Mouse (Mus musculus) MEL (cell line): ENCODE measurements around the gene Abca13. TPM values are rescaled to one million over a fixed set of nuclear protein-coding genes. Genes with fewer than 3 reads are reported as not detected.

Experiments
- DNase-seq: peaks from one replicate; pipeline ENCODE4 v3.0.0; 2011; ENCODE audit warnings: low read depth, low spot score
- H3K27ac ChIP-seq: 2 replicates; pipeline ENCODE4 v1.5.1; 2012; ENCODE audit warnings: low read depth, mild to moderate bottlenecking, control low read depth, low read length, moderate library complexity; ENCODE audit not compliant: control insufficient read depth
- H3K27me3 ChIP-seq, 2 experiments: fragments of 150-350 bp in 1 of 2; sonication (generic) in 1 of 2; 2 replicates each; pipeline ENCODE4 v1.6.1; 2012; ENCODE audit warnings: low read length in 2 of 2, mild to moderate bottlenecking in 2 of 2, improper control_type of control experiment in 1 of 2, moderate library complexity in 1 of 2; ENCODE audit not compliant: insufficient read depth in 2 of 2, control insufficient read depth in 1 of 2
- H3K36me3 ChIP-seq, 2 experiments: 2 replicates each; pipeline ENCODE4 v1.6.1; 2012 to 2014; ENCODE audit warnings: low read length in 2 of 2, improper control_type of control experiment in 1 of 2, inconsistent platforms in 1 of 2, mild to moderate bottlenecking in 1 of 2; ENCODE audit not compliant: insufficient read depth in 2 of 2, control insufficient read depth in 1 of 2
- H3K4me1 ChIP-seq, 2 experiments: fragments of 150-350 bp in 1 of 2; sonication (generic) in 1 of 2; 2 replicates each; pipeline ENCODE4 v1.6.1; 2012; ENCODE audit warnings: low read length in 2 of 2, improper control_type of control experiment in 1 of 2, mild to moderate bottlenecking in 1 of 2; ENCODE audit not compliant: insufficient read depth in 2 of 2, control insufficient read depth in 1 of 2
- H3K4me3 ChIP-seq, 2 experiments: fragments of 150-350 bp in 1 of 2; sonication (generic) in 1 of 2; 2 replicates each; pipeline ENCODE4 v1.5.1; 2012; ENCODE audit warnings: low read depth in 2 of 2, low read length in 2 of 2, mild to moderate bottlenecking in 2 of 2, moderate library complexity in 2 of 2, control low read depth in 1 of 2, improper control_type of control experiment in 1 of 2; ENCODE audit not compliant: control insufficient read depth in 1 of 2, insufficient read depth in 1 of 2
- H3K79me2 ChIP-seq: 2 replicates; pipeline ENCODE4 v1.6.1; 2012; ENCODE audit warnings: mild to moderate bottlenecking, low read length, moderate library complexity; ENCODE audit not compliant: control insufficient read depth, poor library complexity, insufficient read depth
- H3K9ac ChIP-seq: 2 replicates; pipeline ENCODE4 v1.6.1; 2012; ENCODE audit warnings: low read depth, mild to moderate bottlenecking, control low read depth, low read length, moderate library complexity; ENCODE audit not compliant: control insufficient read depth, poor library complexity, severe bottlenecking
- H3K9me3 ChIP-seq: fragments of 150-350 bp; sonication (generic); replicated peaks from 2 replicates; pipeline ENCODE4 v1.6.1; 2012; ENCODE audit warnings: mild to moderate bottlenecking, low read length, improper control_type of control experiment, moderate library complexity; ENCODE audit not compliant: insufficient read depth
- CHD1 ChIP-seq: IDR thresholded peaks from 2 replicates; pipeline ENCODE4 v1.6.1; 2012; ENCODE audit warnings: low read depth, mild to moderate bottlenecking, inconsistent platforms, low read length, improper control_type of control experiment
- CTCF ChIP-seq, 3 experiments: IDR thresholded peaks in 2 of 3; conservative IDR thresholded peaks in 1 of 3; 2 replicates each; pipeline ENCODE4 v1.5.1; 2011 to 2012; ENCODE audit warnings: low read length in 3 of 3, low read depth in 2 of 3, mild to moderate bottlenecking in 2 of 3, improper control_type of control experiment in 1 of 3, inconsistent platforms in 1 of 3, mixed read lengths in 1 of 3, moderate library complexity in 1 of 3; ENCODE audit not compliant: control insufficient read depth in 1 of 3, insufficient read depth in 1 of 3, poor library complexity in 1 of 3, severe bottlenecking in 1 of 3
- KAT2A ChIP-seq: conservative IDR thresholded peaks from 2 replicates; pipeline ENCODE4 v1.6.1; 2012; ENCODE audit warnings: low read depth, low read length, improper control_type of control experiment, inconsistent platforms
- MAFK ChIP-seq: IDR thresholded peaks from 2 replicates; pipeline ENCODE4 v1.6.1; 2011; ENCODE audit warnings: low read depth, mild to moderate bottlenecking, low read length, improper control_type of control experiment, borderline replicate concordance
- MAX ChIP-seq: IDR thresholded peaks from 2 replicates; pipeline ENCODE4 v1.6.1; 2011; ENCODE audit warnings: low read length, improper control_type of control experiment
- MAZ ChIP-seq: IDR thresholded peaks from 2 replicates; pipeline ENCODE4 v1.6.1; 2012; ENCODE audit warnings: low read depth, mild to moderate bottlenecking, inconsistent platforms, low read length, improper control_type of control experiment
- MXI1 ChIP-seq: IDR thresholded peaks from 2 replicates; pipeline ENCODE4 v1.6.1; 2011; ENCODE audit warnings: mild to moderate bottlenecking, low read depth, low read length, improper control_type of control experiment
- MYB ChIP-seq: IDR thresholded peaks from 2 replicates; pipeline ENCODE4 v1.6.1; 2011; ENCODE audit warnings: mild to moderate bottlenecking, low read depth, low read length, improper control_type of control experiment
- NELFE ChIP-seq: IDR thresholded peaks from 2 replicates; pipeline ENCODE4 v1.6.1; 2011; ENCODE audit warnings: low read depth, low read length, improper control_type of control experiment
- NRF1 ChIP-seq: IDR thresholded peaks from 2 replicates; pipeline ENCODE4 v1.6.1; 2014; ENCODE audit warnings: low read depth, mild to moderate bottlenecking, inconsistent platforms, low read length, improper control_type of control experiment, moderate library complexity; ENCODE audit not compliant: poor library complexity, insufficient read depth, severe bottlenecking
- POLR2A ChIP-seq, 2 experiments: IDR thresholded peaks; 2 replicates each; pipeline ENCODE4 v1.6.1; 2011 to 2012; ENCODE audit warnings: low read length in 2 of 2, mild to moderate bottlenecking in 2 of 2, control low read depth in 1 of 2, improper control_type of control experiment in 1 of 2, low read depth in 1 of 2, moderate library complexity in 1 of 2; ENCODE audit not compliant: control insufficient read depth in 1 of 2, insufficient read depth in 1 of 2, poor library complexity in 1 of 2
- POLR2AphosphoS2 ChIP-seq: IDR thresholded peaks from 2 replicates; pipeline ENCODE4 v1.6.1; 2011; ENCODE audit warnings: low read length, improper control_type of control experiment
- POLR2AphosphoS5 ChIP-seq: IDR thresholded peaks from 2 replicates; pipeline ENCODE4 v1.6.1; 2012; ENCODE audit warnings: low read depth, borderline replicate concordance, mild to moderate bottlenecking, inconsistent platforms, low read length, moderate library complexity, mixed read lengths
- RCOR1 ChIP-seq: IDR thresholded peaks from 2 replicates; pipeline ENCODE4 v1.6.1; 2012; ENCODE audit warnings: low read depth, mild to moderate bottlenecking, inconsistent platforms, low read length, improper control_type of control experiment
- USF1 ChIP-seq: IDR thresholded peaks from 2 replicates; pipeline ENCODE4 v1.6.1; 2014; ENCODE audit warnings: low read depth, mild to moderate bottlenecking, inconsistent platforms, low read length, improper control_type of control experiment, moderate library complexity
- ZKSCAN1 ChIP-seq: IDR thresholded peaks from 2 replicates; pipeline ENCODE4 v1.6.1; 2012; ENCODE audit warnings: low read depth, mild to moderate bottlenecking, inconsistent platforms, low read length, improper control_type of control experiment, moderate library complexity
- ZNF384 ChIP-seq: IDR thresholded peaks from 2 replicates; pipeline ENCODE4 v1.6.1; 2012; ENCODE audit warnings: low read depth, mild to moderate bottlenecking, inconsistent platforms, low read length, improper control_type of control experiment
- polyA plus RNA-seq, 2 experiments: library from polyadenylated mRNA; stranded (reverse) in 1 of 2; unstranded in 1 of 2; fragments of >175 nt in 1 of 2; fragments of >200 nt in 1 of 2; gene quantifications; 2 replicates each; pipeline versions ENCODE4 v1.2.1 to v1.2.4; 2012; ENCODE audit warnings: low replicate concordance in 2 of 2, low read depth in 1 of 2; ENCODE audit not compliant: insufficient read length in 2 of 2, insufficient read depth in 1 of 2, missing spikeins in 1 of 2
- total RNA-seq: library from RNA; depleted of rRNA; stranded (reverse); fragments of 300-350 nt; gene quantifications from 2 replicates; pipeline ENCODE4 v1.2.3, GENCODE M21; 2012; rRNA removed

Gene Abca13
- total and polyA plus RNA-seq, 3 experiments, result not detected

DNA sequence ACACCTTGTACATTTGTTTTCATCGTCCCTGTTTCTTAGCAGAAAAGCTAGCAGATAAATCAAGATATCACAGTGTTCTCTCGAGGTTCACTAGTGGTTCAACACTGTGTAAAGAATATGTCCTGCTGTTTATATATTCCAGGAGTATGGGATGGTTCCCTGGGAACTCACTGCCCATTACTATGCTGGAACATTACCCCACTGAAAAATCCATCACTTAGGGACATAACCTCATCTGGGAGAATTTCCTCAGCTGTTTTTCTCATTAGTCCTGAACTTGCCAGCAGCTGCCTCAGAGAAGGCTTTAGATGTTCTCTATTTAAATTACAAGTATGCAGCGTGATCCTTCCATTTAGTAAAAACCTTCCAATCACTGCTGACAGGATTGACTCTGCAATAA is 513.4 kb downstream of the Abca13 start:
- Histone ChIP-seq H3K36me3 (no peaks in the 10 kb centered on the region), H3K4me1 (no peaks in the 10 kb centered on the region), H3K79me2 (no peaks in the 10 kb centered on the region), H3K27ac (no peak overlapping the region), H3K27me3 (no peaks in the 10 kb centered on the region), H3K9me3 (no peaks in the 10 kb centered on the region), H3K4me3 (no peak overlapping the region)
- DNase-seq, result no peak
- TF ChIP-seq POLR2AphosphoS5 (no peak), CTCF (IDR thresholded peaks at IDR 0.05 in 2 of 3, conservative IDR thresholded peaks at IDR 0.05 in 1 of 3; ENCODE audit: control insufficient read depth in 1 of 3, insufficient read depth in 1 of 3, low read depth in 2 of 3, low read length in 3 of 3, poor library complexity in 1 of 3, severe bottlenecking in 1 of 3) (no peak), MAFK (no peak), MAX (no peak)
- TF ChIP-seq, all 39 proteins: peak for 0
- H3K9ac ChIP-seq, result no peak overlapping the region

DNA sequence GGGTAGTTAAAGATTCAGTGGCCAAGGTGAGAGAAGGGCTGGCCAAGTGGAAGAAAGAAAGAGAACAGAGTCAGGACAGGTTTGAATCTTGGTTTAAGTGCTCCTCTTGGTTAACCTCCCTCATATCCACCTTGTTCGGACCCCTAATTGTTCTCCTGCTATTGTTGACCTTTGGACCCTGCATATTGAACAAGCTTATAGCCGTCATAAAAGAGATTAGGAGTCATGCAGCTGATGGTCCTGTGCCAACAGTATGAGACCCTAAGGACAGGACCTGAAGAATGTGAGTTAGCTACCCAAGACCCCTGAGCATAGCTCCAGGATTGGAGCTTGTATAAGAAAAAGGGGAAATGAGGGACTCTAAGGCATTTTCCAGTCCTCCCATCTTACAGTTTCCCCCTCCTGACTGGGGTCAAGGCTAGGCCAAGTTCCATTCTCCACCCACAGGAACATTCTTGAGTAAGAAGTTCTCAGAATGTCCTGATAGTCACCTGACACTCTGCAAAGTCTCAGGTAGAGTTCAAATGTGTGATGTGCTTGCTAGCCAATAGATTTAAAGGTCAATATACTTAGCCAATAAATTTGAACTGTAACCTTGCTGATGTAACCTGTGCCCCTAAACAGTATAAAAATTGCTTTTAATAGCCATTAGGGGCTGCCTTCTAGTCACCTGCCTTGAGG is 536.2 kb downstream of the Abca13 start:
- no peak for DNase-seq
- Histone ChIP-seq H3K4me1 (no peaks in the 10 kb centered on the region), H3K9ac (no peak overlapping the region), H3K79me2 (no peaks in the 10 kb centered on the region), H3K9me3 (no peaks in the 10 kb centered on the region), H3K4me3 (no peak overlapping the region), H3K27me3 (no peaks in the 10 kb centered on the region), H3K36me3 (no peaks in the 10 kb centered on the region), H3K27ac (no peak overlapping the region)
- TF ChIP-seq CHD1 (no peak), USF1 (no peak), MAZ (no peak), NELFE (no peak), KAT2A (no peak), ZNF384 (no peak), NRF1 (no peak), CTCF (IDR thresholded peaks at IDR 0.05 in 2 of 3, conservative IDR thresholded peaks at IDR 0.05 in 1 of 3; ENCODE audit: control insufficient read depth in 1 of 3, insufficient read depth in 1 of 3, low read depth in 2 of 3, low read length in 3 of 3, poor library complexity in 1 of 3, severe bottlenecking in 1 of 3) (no peak), MYB (no peak), POLR2AphosphoS2 (no peak), RCOR1 (no peak), POLR2A (IDR thresholded peaks at IDR 0.05; ENCODE audit: control insufficient read depth in 1 of 2, insufficient read depth in 1 of 2, low read depth in 1 of 2, low read length in 2 of 2, poor library complexity in 1 of 2) (no peak)

DNA sequence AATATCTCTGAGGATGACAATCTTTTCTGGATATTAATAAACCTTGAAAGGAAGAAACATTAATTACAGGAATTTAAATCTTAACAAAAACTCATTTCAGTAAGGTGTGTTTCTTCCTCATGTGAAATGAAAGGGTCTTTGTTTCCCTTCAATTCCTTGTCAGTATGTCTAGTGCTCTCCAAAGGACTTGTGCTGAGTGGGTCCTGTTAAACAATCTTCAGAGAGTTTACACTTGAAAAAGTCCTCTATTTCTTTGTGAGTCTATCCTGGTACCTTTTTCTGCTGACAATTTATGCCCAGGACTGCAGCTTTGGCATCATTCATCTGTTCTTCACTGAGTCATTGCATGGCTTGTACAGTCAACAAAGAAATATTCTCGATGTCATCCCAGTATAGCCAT is 539.6 kb downstream of the Abca13 start:
- Histone ChIP-seq H3K27ac (no peak overlapping the region), H3K27me3 (no peaks in the 10 kb centered on the region), H3K9me3 (no peaks in the 10 kb centered on the region), H3K9ac (no peak overlapping the region), H3K36me3 (no peaks in the 10 kb centered on the region), H3K4me1 (no peaks in the 10 kb centered on the region), H3K4me3 (no peak overlapping the region), H3K79me2 (no peaks in the 10 kb centered on the region)
- TF ChIP-seq ZKSCAN1 (no peak), NRF1 (no peak), MXI1 (no peak)
- DNase-seq, result no peak

Other genes starting within 250 kb of the Abca13 start
- gene Pkd1l1, start 218.7 kb upstream of the Abca13 start, total RNA-seq, result not detected in 2 replicates
- gene Pkd1l1, start 218.7 kb upstream of the Abca13 start, polyA plus RNA-seq, result not detected
- gene Hus1, start 180.8 kb upstream of the Abca13 start, total RNA-seq, result 23.1 and 29.4 TPM in 2 replicates
- 10 to 100 TPM in 1 of 2 experiments, not detected in 1; 21.7 TPM for gene Hus1, start 180.8 kb upstream of the Abca13 start, polyA plus RNA-seq
- not detected in 2 replicates for gene Gm11992, start 143.3 kb upstream of the Abca13 start, total RNA-seq
- gene Gm11992, start 143.3 kb upstream of the Abca13 start, polyA plus RNA-seq, result not detected
- gene Sun3, start 143.0 kb upstream of the Abca13 start, total RNA-seq, result not detected in 2 replicates
- not detected for gene Sun3, start 143.0 kb upstream of the Abca13 start, polyA plus RNA-seq
- gene Upp1, start 73.8 kb upstream of the Abca13 start, total RNA-seq, result 1.4 and 1.9 TPM in 2 replicates
- gene Upp1, start 73.8 kb upstream of the Abca13 start, polyA plus RNA-seq, result 1 to 10 TPM in 1 of 2 experiments, not detected in 1; 1.2 TPM